Mouse (Mus musculus) megakaryocyte, embryonic 14.5 days (primary cell): ENCODE results near the gene Cd96.

ENCODE experiments used
- FLI1 ChIP-seq: IDR thresholded peaks from 2 replicates; pipeline ENCODE4 v1.6.1; 2012; ENCODE audit warnings: low read length, inconsistent platforms, mixed read lengths
- GATA1 ChIP-seq: IDR thresholded peaks from 3 replicates; pipeline ENCODE4 v1.6.1; 2012; ENCODE audit warnings: mixed read lengths, low read length, inconsistent platforms, borderline replicate concordance

- TF ChIP-seq GATA1 (no peak), FLI1 (no peak)
Observed at GRCm38 (mm10) chr16:46008036-46008605, 111.9 kb downstream of the Cd96 start.
